Mouse (Mus musculus) CH12.LX (cell line): ENCODE measurements around the gene Tmem129.

ENCODE experiments used
- CHD2 ChIP-seq: IDR thresholded peaks from 2 replicates; pipeline ENCODE4 v1.6.1; 2011; ENCODE audit warnings: low read length, improper control_type of control experiment
- CTCF ChIP-seq, 2 experiments: IDR thresholded peaks in 1 of 2; conservative IDR thresholded peaks in 1 of 2; 2 replicates each; pipeline ENCODE4 v1.5.1; 2011 to 2012; ENCODE audit warnings: low read depth in 2 of 2, low read length in 2 of 2, improper control_type of control experiment in 1 of 2, inconsistent platforms in 1 of 2, mild to moderate bottlenecking in 1 of 2, moderate library complexity in 1 of 2

- TF ChIP-seq CHD2, result no peak
- no peak for TF ChIP-seq CTCF (conservative IDR thresholded peaks at IDR 0.05 in 1 of 2, IDR thresholded peaks at IDR 0.05 in 1 of 2; ENCODE audit: low read depth in 2 of 2, low read length in 2 of 2)
Observed at GRCm38 (mm10) chr5:33606631-33607030, 51.6 kb downstream of the Tmem129 start.
